Mouse (Mus musculus) bone marrow macrophage, adult 2 months (primary cell): ENCODE results near the gene Pelo.

Experiments used
- CTCF ChIP-seq: IDR thresholded peaks from 2 replicates; pipeline ENCODE4 v1.5.1; 2012; ENCODE audit warnings: low read depth, mild to moderate bottlenecking, low read length, moderate library complexity
- POLR2A ChIP-seq: IDR thresholded peaks from 2 replicates; pipeline ENCODE4 v1.6.1; 2012; ENCODE audit warnings: mild to moderate bottlenecking, low read depth, low read length, borderline replicate concordance

DNA sequence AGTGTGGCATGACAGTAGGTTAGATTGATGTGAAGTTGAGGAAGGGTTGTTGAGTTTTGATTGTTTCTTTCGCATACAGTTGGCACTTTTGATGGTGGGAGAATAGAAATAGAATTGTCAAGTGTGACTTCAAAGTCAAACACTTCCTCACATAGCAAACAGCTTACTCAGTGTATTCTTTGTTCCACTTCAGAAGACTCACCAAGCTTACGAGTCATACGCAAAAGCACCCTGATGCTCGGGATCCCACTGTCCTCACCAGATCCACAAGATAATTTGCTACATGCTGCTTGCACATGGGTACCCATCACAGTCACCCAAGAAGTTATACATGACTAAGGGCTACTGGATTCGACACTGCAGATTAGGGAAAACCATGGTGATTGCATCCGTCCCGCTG lies 48.5 kb upstream of the Pelo start:
- no peak for TF ChIP-seq POLR2A
- TF ChIP-seq CTCF = no peak
